Mouse (Mus musculus) lung, embryonic 16.5 days (tissue): ENCODE results near the gene Smarcad1. TPM values are rescaled to one million over a fixed set of nuclear protein-coding genes. Genes with fewer than 3 reads are reported as not detected.
A peak's percentile ranks its signal among the peaks of the same experiment; 100 is the strongest.
"Not testable (repeated sequence)": the region's sequence is repeated elsewhere in the genome, so short reads cannot be mapped to it uniquely, and the experiment has no call there.

Experiments used
- ATAC-seq: fragments of 200-750 bp; cut with Nextera tagmentation; 2 replicates; pipeline ENCODE4 v1.8.0; 2017; ENCODE audit warnings: low read depth, mild to moderate bottlenecking, moderate library complexity
- H3K27ac ChIP-seq: fragments of 300-500 bp; sonication (generic); 2 replicates; pipeline ENCODE4 v1.5.1; 2014; ENCODE audit warnings: mild to moderate bottlenecking, control low read depth, low read length
- H3K27me3 ChIP-seq: fragments of 300-500 bp; sonication (generic); 2 replicates; pipeline ENCODE4 v1.6.1; 2014; ENCODE audit warnings: low read depth, low read length, mixed read lengths; ENCODE audit not compliant: control insufficient read depth, insufficient read depth
- H3K36me3 ChIP-seq: fragments of 300-500 bp; sonication (generic); 2 replicates; pipeline ENCODE4 v1.6.1; 2014; ENCODE audit warnings: low read length; ENCODE audit not compliant: control insufficient read depth, insufficient read depth
- H3K4me1 ChIP-seq: fragments of 300-500 bp; sonication (generic); replicated peaks from 2 replicates; pipeline ENCODE4 v1.6.1; 2014; ENCODE audit warnings: low read length, mixed read lengths; ENCODE audit not compliant: control insufficient read depth, insufficient read depth
- H3K4me2 ChIP-seq: fragments of 300-500 bp; sonication (generic); 2 replicates; pipeline ENCODE4 v1.6.1; 2014; ENCODE audit warnings: low read depth, low read length, control low read depth
- H3K4me3 ChIP-seq: fragments of 300-500 bp; sonication (generic); 2 replicates; pipeline ENCODE4 v1.5.1; 2014; ENCODE audit warnings: mild to moderate bottlenecking, low read length, control low read depth
- H3K9ac ChIP-seq: fragments of 300-500 bp; sonication (generic); 2 replicates; pipeline ENCODE4 v1.6.1; 2014; ENCODE audit warnings: low read length, control low read depth
- H3K9me3 ChIP-seq: fragments of 300-500 bp; sonication (generic); 2 replicates; pipeline ENCODE4 v1.6.1; 2016; ENCODE audit warnings: low read length; ENCODE audit not compliant: control insufficient read depth
- WGBS: fragments of 180-500 bp; shearing (Covaris S2); extraction: QIAGEN DNeasy Blood & Tissue Kit; methylation state at CpG from one replicate; pipeline ENCODE4 v1.1.7; 2014; 5-methylcytosine and 5-hydroxymethylcytosine counted together
- polyA plus RNA-seq: library from polyadenylated mRNA; unstranded; fragments of >200 nt; fragmentation: Nextera tagmentation; extraction: Ambion mirVana; gene quantifications from 2 replicates; pipeline ENCODE4 v1.2.1, GENCODE M21; 2015

The Smarcad1 gene
- polyA plus RNA-seq, 1 experiment from 2014 or later = 64.8 TPM

- 83% methylated on average over 5 of the region's 5 CpGs for WGBS
- H3K9ac ChIP-seq, ATAC-seq, H3K4me3 ChIP-seq, H3K27ac ChIP-seq, H3K4me2 ChIP-seq, H3K4me1 ChIP-seq, H3K27me3 ChIP-seq, H3K36me3 ChIP-seq, H3K9me3 ChIP-seq: not testable (repeated sequence)
Measured at GRCm38 (mm10) chr6:65018966-65019365, 23.4 kb upstream of the Smarcad1 start.

- H3K27ac ChIP-seq = peak overlapping the region; percentile 27; the same call in 1 of the 2 replicates
- no peaks in the 10 kb centered on the region for H3K36me3 ChIP-seq
- H3K4me2 ChIP-seq = no peak overlapping the region
- no peaks in the 10 kb centered on the region for H3K27me3 ChIP-seq
- 23% methylated on average over 4 of the region's 4 CpGs for WGBS
- H3K9ac ChIP-seq = no peak overlapping the region
- ATAC-seq = peak; percentile 54; the same call in 1 of the 2 replicates
- no peak overlapping the region for H3K4me3 ChIP-seq
- peaks cover 3% of the 10 kb centered on the region; the same call in 1 of the 2 replicates for H3K9me3 ChIP-seq
- H3K4me1 ChIP-seq = no peaks in the 10 kb centered on the region
Measured at GRCm38 (mm10) chr6:65021883-65022282, 20.5 kb upstream of the Smarcad1 start.

- no peaks in the 10 kb centered on the region for H3K36me3 ChIP-seq
- H3K27me3 ChIP-seq = no peaks in the 10 kb centered on the region
- no peak overlapping the region for H3K9ac ChIP-seq
- no peak overlapping the region for H3K4me3 ChIP-seq
- no peaks in the 10 kb centered on the region for H3K4me1 ChIP-seq
- H3K4me2 ChIP-seq = no peak overlapping the region
- no peak for ATAC-seq
- 68% methylated on average over 6 of the region's 6 CpGs for WGBS
- peaks cover 3% of the 10 kb centered on the region; the same call in 1 of the 2 replicates for H3K9me3 ChIP-seq
- H3K27ac ChIP-seq = no peak overlapping the region
Measured at GRCm38 (mm10) chr6:65023053-65023452, 19.3 kb upstream of the Smarcad1 start.

- ATAC-seq = no peak
- no peaks in the 10 kb centered on the region for H3K27me3 ChIP-seq
- H3K4me2 ChIP-seq = no peak overlapping the region
- H3K36me3 ChIP-seq = no peaks in the 10 kb centered on the region
- 33% methylated on average over 2 of the region's 2 CpGs for WGBS
- H3K4me3 ChIP-seq = no peak overlapping the region
- H3K4me1 ChIP-seq = no peaks in the 10 kb centered on the region
- H3K27ac ChIP-seq = no peak overlapping the region
- no peak overlapping the region for H3K9ac ChIP-seq
- H3K9me3 ChIP-seq = peaks cover 3% of the 10 kb centered on the region; the same call in 1 of the 2 replicates
Measured at GRCm38 (mm10) chr6:65024668-65025067, 17.7 kb upstream of the Smarcad1 start.

GRCm38 (mm10) chr6:65025130-65025529 lies 17.3 kb upstream of the Smarcad1 start:
- WGBS = 96% methylated on average over 4 of the region's 4 CpGs
- no peak for ATAC-seq
- H3K27me3 ChIP-seq = no peaks in the 10 kb centered on the region
- no peak overlapping the region for H3K4me3 ChIP-seq
- H3K4me1 ChIP-seq = no peaks in the 10 kb centered on the region
- no peak overlapping the region for H3K27ac ChIP-seq
- no peaks in the 10 kb centered on the region for H3K36me3 ChIP-seq
- no peak overlapping the region for H3K4me2 ChIP-seq
- H3K9ac ChIP-seq = no peak overlapping the region
- peaks cover 3% of the 10 kb centered on the region; the same call in 1 of the 2 replicates for H3K9me3 ChIP-seq

- H3K9me3 ChIP-seq = no peaks in the 10 kb centered on the region
- ATAC-seq = no peak
- H3K36me3 ChIP-seq = no peaks in the 10 kb centered on the region
- H3K27me3 ChIP-seq = no peaks in the 10 kb centered on the region
- no peak overlapping the region for H3K4me2 ChIP-seq
- H3K9ac ChIP-seq = no peak overlapping the region
- no peaks in the 10 kb centered on the region for H3K4me1 ChIP-seq
- H3K4me3 ChIP-seq = no peak overlapping the region
- 90% methylated on average over 2 of the region's 2 CpGs for WGBS
- H3K27ac ChIP-seq = no peak overlapping the region
Measured at GRCm38 (mm10) chr6:65034661-65035060, 7.7 kb upstream of the Smarcad1 start.

- H3K4me1 ChIP-seq = no peaks in the 10 kb centered on the region
- H3K4me2 ChIP-seq = no peak overlapping the region
- no peak for ATAC-seq
- WGBS = 88% methylated on average over 2 of the region's 2 CpGs
- no peak overlapping the region for H3K27ac ChIP-seq
- no peaks in the 10 kb centered on the region for H3K36me3 ChIP-seq
- H3K4me3 ChIP-seq = no peak overlapping the region
- H3K9me3 ChIP-seq = no peaks in the 10 kb centered on the region
- no peak overlapping the region for H3K9ac ChIP-seq
- no peaks in the 10 kb centered on the region for H3K27me3 ChIP-seq
Measured at GRCm38 (mm10) chr6:65035469-65035868, 6.9 kb upstream of the Smarcad1 start.

GRCm38 (mm10) chr6:65041932-65042331 lies 451 bp upstream of the Smarcad1 start:
- Histone ChIP-seq H3K27me3 (no peaks in the 10 kb centered on the region), H3K27ac (no peak overlapping the region), H3K4me1 (peaks cover 8% of the 10 kb centered on the region), H3K9me3 (no peaks in the 10 kb centered on the region), H3K4me3 (peak overlapping the region; percentile 72), H3K4me2 (peak overlapping the region; percentile 57), H3K9ac (peak overlapping the region; percentile 91), H3K36me3 (peaks cover 26% of the 10 kb centered on the region)
- WGBS = 34% methylated on average over 10 of the region's 10 CpGs
- ATAC-seq = no peak

GRCm38 (mm10) chr6:65043241-65043640 lies 858 bp downstream of the Smarcad1 start:
- H3K36me3 ChIP-seq = peaks cover 30% of the 10 kb centered on the region
- H3K9ac ChIP-seq = peak overlapping the region; percentile 91
- peak; percentile 10; the same call in 1 of the 2 replicates for ATAC-seq
- peak overlapping the region; percentile 57 for H3K4me2 ChIP-seq
- 8% methylated on average over 7 of the region's 7 CpGs for WGBS
- peak overlapping the region; percentile 72 for H3K4me3 ChIP-seq
- no peaks in the 10 kb centered on the region for H3K9me3 ChIP-seq
- no peaks in the 10 kb centered on the region for H3K27me3 ChIP-seq
- peaks cover 8% of the 10 kb centered on the region for H3K4me1 ChIP-seq
- H3K27ac ChIP-seq = peak overlapping the region; percentile 97

- Histone ChIP-seq H3K27me3 (no peaks in the 10 kb centered on the region), H3K36me3 (peaks cover 54% of the 10 kb centered on the region), H3K4me3 (no peak overlapping the region), H3K4me1 (no peaks in the 10 kb centered on the region), H3K9me3 (no peaks in the 10 kb centered on the region), H3K27ac (no peak overlapping the region), H3K4me2 (no peak overlapping the region), H3K9ac (no peak overlapping the region)
- ATAC-seq = no peak
- WGBS = 93% methylated on average over 4 of the region's 4 CpGs
Measured at GRCm38 (mm10) chr6:65049100-65049499, 6.7 kb downstream of the Smarcad1 start.
